Mouse (Mus musculus) inflammation-experienced regulatory T-cells, adult 16 weeks (primary cell): ENCODE results near the gene Gm3149. TPM values are rescaled to one million over a fixed set of nuclear protein-coding genes. Genes with fewer than 3 reads are reported as not detected.

Experiments used
- polyA plus RNA-seq: library from polyadenylated mRNA; unstranded; fragments of 100-300 nt; shearing (Covaris generic); gene quantifications from one replicate; pipeline ENCODE4 v1.2.1, GENCODE M21; 2017

Gm3149 gene
- not detected for polyA plus RNA-seq

GRCm38 (mm10) chr14:4316983-4317382 is at the start of gene Gm3149:
Gene Gm3149 (plus strand): TSS chr14:4317283.

GRCm38 (mm10) chr14:4334476-4335080 is 17.5 kb downstream of the Gm3149 start, which contains the start of gene 2610042L04Rik:
Gene 2610042L04Rik (plus strand): TSS chr14:4334763.

Other genes starting within 250 kb of the Gm3149 start
- gene Gm3115, start 233.2 kb upstream of the Gm3149 start, polyA plus RNA-seq: 0.57 TPM
- gene Gm8108, start 206.8 kb upstream of the Gm3149 start, polyA plus RNA-seq: 2.6 TPM
- gene Gm3127, start 152.3 kb upstream of the Gm3149 start, polyA plus RNA-seq: not detected
- gene Gm2974, start 134.7 kb upstream of the Gm3149 start, polyA plus RNA-seq: 2.8 TPM
- not detected for gene Gm3138, start 67.7 kb upstream of the Gm3149 start, polyA plus RNA-seq
- gene 2610042L04Rik, start 17.5 kb downstream of the Gm3149 start, polyA plus RNA-seq: 9.4 TPM
- not detected for gene Gm3159, start 80.2 kb downstream of the Gm3149 start, polyA plus RNA-seq
- gene Gm3164, start 98.2 kb downstream of the Gm3149 start, polyA plus RNA-seq: 7.0 TPM
- 2.7 TPM for gene Gm3173, start 113.7 kb downstream of the Gm3149 start, polyA plus RNA-seq
- not detected for gene Gm3182, start 164.5 kb downstream of the Gm3149 start, polyA plus RNA-seq
- gene Gm3047, start 238.1 kb downstream of the Gm3149 start, polyA plus RNA-seq: not detected